Mouse (Mus musculus) ES-Bruce4 (cell line): ENCODE measurements around the gene 2900026A02Rik.

Source experiments
- EP300 ChIP-seq: IDR thresholded peaks from 2 replicates; pipeline ENCODE4 v1.6.1; 2011; ENCODE audit warnings: low read depth, low read length; ENCODE audit not compliant: insufficient read depth
- POLR2A ChIP-seq: IDR thresholded peaks from one replicate; pipeline ENCODE4 v1.8.1; 2011; ENCODE audit warnings: low read length; ENCODE audit not compliant: insufficient read depth

DNA sequence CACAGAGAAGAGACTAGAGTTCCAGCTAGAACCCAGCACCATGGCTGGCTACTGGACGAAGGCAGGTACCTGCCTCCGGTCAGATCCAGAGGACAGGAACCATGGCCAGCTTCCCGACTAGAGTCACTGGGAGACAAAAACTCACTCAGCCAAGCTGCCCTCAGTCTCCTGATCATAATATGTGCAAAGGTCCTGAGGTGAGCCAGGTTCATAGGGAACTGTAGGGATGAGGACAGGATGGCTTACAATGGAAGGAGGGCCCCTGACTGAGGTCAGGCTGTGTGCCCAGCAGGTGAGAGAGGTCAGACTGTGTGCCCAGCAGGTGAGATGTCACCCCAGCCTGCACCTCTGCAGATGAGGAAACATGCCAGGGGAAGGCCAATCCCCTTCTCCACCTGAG is 81.0 kb downstream of the 2900026A02Rik start:
- TF ChIP-seq POLR2A = no peak
- no peak for TF ChIP-seq EP300
